ENCODE assay signal across 14 mouse cellular contexts in the genomic region with DNA sequence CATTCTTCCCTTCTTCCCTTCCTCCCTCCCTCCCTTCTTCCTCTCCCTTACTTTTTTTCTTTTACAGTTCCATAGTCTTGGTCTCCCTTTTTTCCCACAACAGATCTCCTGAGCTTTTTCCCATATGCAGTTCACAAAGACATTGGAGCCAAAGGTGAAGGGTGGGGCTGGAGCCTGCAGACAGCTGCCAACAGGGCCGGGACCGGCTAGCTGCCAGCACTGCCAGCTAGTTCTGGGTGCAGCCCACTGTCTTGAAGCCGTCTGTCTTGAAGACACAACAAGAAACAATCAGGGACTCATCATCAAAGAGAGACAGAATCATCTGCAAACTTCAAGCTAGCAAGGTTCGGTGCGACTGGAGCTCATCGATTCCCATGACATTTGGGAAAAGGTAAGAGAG.
"Had no signal": no experiment of that assay in that cellular context is flagged by ENCODE, and none has a peak within 500 bp of the region (broad histone marks: within the 10 kb centered on the region; RNA-seq: fewer than 3 reads in every experiment).

No protein-coding gene starts in this region.

- H3K4me3 ChIP-seq: liver, embryonic 13.5 days; neural tube, embryonic 13.5 days had no signal

- H3K36me3 ChIP-seq: liver, embryonic 13.5 days; neural tube, embryonic 13.5 days had no signal

- H3K27me3 ChIP-seq: liver, embryonic 13.5 days; neural tube, embryonic 13.5 days had no signal

- H3K4me2 ChIP-seq: liver, embryonic 13.5 days; midbrain, embryonic 11.5 days; neural tube, embryonic 13.5 days had no signal

- DNase-seq: kidney, adult 2 months; kidney, postnatal 36 days; liver, embryonic 13.5 days; lung, adult 2 months; lung, postnatal 14 days; lung, postnatal 4 days; midbrain, embryonic 14.5 days; retina, postnatal 1 day; right cerebral cortex, postnatal 25 days; thymus, adult 2 months; thymus, postnatal 14 days; thymus, postnatal 4 days had no signal
